Mouse (Mus musculus): Measurements from ENCODE around the gene Isyna1.

DNA sequence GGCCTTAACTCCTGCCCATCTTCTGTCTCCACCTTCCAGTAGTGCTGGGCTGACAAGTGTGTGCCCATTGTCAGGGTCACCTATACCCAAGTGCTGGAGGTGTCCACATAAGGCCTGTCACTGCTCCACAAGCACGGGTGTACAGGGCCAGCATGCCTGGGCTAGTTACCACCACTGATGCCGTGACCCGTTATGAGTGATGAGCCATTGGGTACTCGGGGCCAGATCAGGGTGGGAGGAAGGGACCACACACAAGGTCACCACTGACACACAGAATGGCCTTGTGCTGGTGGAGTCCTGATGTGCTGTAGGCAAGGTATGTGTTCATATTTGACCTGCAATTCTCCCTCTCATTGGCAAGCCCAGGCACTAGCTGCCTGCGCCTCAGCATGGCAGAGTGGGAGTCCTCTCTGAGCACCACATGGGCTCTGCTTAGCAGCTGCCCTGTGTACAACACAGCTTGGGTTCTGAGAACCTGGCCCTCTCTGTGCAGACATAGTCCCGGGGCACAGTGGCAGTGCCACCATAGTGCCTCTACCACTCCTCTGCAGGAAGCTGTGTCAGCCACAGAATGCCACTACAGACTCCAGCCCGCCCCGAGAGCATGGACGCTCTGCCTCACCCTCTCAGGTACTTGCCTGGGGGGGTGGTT lies 9.4 kb upstream of the Isyna1 start:
- TF ChIP-seq EP300 (IDR thresholded peaks at IDR 0.05): no peak
- TF ChIP-seq CTCF (IDR thresholded peaks at IDR 0.05): no peak
